Mouse (Mus musculus): Measurements from ENCODE around the gene Sugp2.

Sugp2 gene

DNA sequence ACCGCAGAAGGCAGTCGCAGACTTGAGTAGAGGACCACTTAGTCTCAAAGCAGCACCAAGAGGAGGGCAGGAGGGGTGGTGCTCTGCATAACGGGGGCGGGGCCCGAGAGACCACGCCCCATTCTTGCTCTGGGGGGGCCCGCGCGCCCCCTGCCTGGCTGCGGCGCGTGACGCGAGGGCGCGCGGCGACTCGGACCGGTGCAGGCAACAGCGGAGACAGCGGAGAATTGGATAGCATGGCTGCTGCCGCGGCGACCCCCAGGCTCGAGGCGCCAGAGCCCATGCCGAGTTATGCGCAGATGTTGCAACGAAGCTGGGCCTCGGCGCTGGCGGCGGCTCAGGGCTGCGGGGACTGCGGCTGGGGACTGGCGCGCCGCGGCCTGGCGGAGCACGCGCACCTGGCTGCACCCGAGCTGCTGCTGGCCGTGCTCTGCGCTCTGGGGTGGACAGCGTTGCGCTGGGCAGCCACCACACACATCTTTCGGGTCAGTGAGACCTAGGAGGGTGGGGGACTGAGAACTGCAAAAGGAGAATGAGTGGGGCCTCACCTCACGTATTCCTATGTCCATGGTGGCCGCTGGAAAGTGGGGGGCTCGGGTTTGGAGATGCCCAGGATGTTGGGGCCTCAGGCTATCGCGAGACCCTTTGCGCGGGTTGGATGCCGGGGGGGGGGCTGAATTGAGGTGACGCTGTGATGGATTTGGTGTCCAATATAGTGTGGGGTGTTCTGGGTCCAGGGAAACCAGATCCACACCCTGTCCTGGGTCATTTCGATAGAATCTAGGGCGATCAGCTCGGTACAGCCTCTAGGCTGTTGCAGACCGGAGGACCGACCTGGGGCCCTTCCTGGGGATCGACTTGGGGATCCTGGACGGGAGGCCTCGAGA lies 81.8 kb downstream of the Sugp2 start, which contains the start of gene Cers1:
Cers1 (plus strand) TSS at position 152 of the 887 bp plus-strand sequence.
- in situ Hi-C loops (cut with MboI; ENCODE audit: low pct_unique_long_range_greater_than_20kb in 1 of 2, low sequenced_read_pairs in 2 of 2, unreplicated experiment in 1 of 2), result no loop called here

DNA sequence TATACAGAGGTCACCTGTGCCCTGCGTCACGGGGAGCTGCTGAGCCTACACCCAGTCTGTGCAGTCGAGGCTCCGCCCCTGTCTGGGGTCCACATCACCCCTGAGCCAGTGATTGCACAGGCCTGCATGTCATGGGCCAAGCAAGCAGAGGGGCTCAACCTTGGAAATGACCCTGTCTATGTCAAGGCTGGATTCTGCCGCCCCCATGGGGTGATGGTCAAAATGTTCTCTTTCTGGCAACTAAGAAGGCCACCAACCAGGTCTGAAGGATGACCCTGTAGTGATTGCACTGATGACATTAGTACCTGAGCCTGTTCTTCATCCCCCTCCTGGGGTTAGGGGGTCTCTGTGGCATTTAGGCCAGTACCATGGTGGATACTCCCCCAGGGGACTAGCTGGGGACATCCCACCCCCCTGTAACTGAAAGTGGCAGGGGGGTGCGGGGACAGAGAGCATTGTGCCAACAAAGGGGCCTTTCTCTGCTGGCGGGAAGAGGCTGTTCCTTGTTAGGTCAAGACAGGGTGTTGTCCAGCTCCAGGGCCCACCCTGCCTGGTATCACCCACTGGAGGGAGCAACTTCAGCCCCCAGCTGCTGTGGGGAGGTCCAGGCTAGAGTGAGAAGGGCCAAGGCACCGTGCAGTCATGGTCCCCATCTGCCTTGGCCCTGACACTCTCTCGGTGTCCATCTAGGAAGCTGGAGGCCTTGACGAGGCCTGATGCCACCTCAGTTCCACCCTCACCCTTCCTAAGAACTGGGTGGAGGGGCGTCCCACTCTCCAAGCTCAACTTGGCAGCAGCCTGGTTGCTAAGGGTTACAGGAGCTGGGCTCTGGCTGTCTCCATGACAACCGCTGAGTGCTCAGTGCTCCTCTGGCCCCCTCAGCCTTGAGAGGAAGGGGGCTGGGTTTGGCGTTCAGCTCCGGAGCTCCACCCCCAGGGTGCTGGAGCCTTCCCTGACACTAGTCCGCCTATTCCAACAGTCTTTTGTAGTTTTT lies 82.8 kb downstream of the Sugp2 start:
- in situ Hi-C loops (cut with MboI; ENCODE audit: low pct_unique_long_range_greater_than_20kb in 1 of 2, low sequenced_read_pairs in 2 of 2, unreplicated experiment in 1 of 2), result no loop called here

- in situ Hi-C loops (cut with MboI; ENCODE audit: low pct_unique_long_range_greater_than_20kb in 1 of 2, low sequenced_read_pairs in 2 of 2, unreplicated experiment in 1 of 2), result no loop called here
These were observed 83.8 kb downstream of the Sugp2 start for GRCm38 (mm10) chr8:70317872-70318271.

GRCm38 (mm10) chr8:70323716-70324115 lies 89.7 kb downstream of the Sugp2 start:
- in situ Hi-C loops (cut with MboI; ENCODE audit: low pct_unique_long_range_greater_than_20kb in 1 of 2, low sequenced_read_pairs in 2 of 2, unreplicated experiment in 1 of 2), result no loop called here

- in situ Hi-C loops (cut with MboI; ENCODE audit: low pct_unique_long_range_greater_than_20kb in 1 of 2, low sequenced_read_pairs in 2 of 2, unreplicated experiment in 1 of 2), result no loop called here
These were observed 93.5 kb downstream of the Sugp2 start for GRCm38 (mm10) chr8:70327512-70327911.

GRCm38 (mm10) chr8:70329124-70329834 lies 95.3 kb downstream of the Sugp2 start, which contains the start of gene Gdf1:
Gene Gdf1, plus strand, starts transcription at chr8:70329817.
- in situ Hi-C loops (cut with MboI; ENCODE audit: low pct_unique_long_range_greater_than_20kb in 1 of 2, low sequenced_read_pairs in 2 of 2, unreplicated experiment in 1 of 2), result no loop called here

All from mouse embryonic stem cell (cell line).